Mouse (Mus musculus) bone marrow macrophage, adult 2 months (primary cell): Measurements from ENCODE around the gene Iqsec1. TPM values are rescaled to one million over a fixed set of nuclear protein-coding genes. Genes with fewer than 3 reads are reported as not detected.
"Not testable (repeated sequence)": the region's sequence is repeated elsewhere in the genome, so short reads cannot be mapped to it uniquely, and the experiment has no call there.

Experiments
- H3K27ac ChIP-seq: 2 replicates; pipeline ENCODE4 v1.5.1; 2012; ENCODE audit warnings: low read depth, low read length; ENCODE audit not compliant: insufficient read depth
- H3K4me1 ChIP-seq: 2 replicates; pipeline ENCODE4 v1.6.1; 2012; ENCODE audit warnings: low read length; ENCODE audit not compliant: control insufficient read depth, insufficient read depth
- H3K4me3 ChIP-seq: 2 replicates; pipeline ENCODE4 v1.5.1; 2012; ENCODE audit warnings: mild to moderate bottlenecking, low read length, moderate library complexity; ENCODE audit not compliant: insufficient read depth
- CTCF ChIP-seq: IDR thresholded peaks from 2 replicates; pipeline ENCODE4 v1.5.1; 2012; ENCODE audit warnings: low read depth, mild to moderate bottlenecking, low read length, moderate library complexity
- POLR2A ChIP-seq: IDR thresholded peaks from 2 replicates; pipeline ENCODE4 v1.6.1; 2012; ENCODE audit warnings: mild to moderate bottlenecking, low read depth, low read length, borderline replicate concordance
- polyA plus RNA-seq: library from polyadenylated mRNA; stranded (reverse); fragments of >200 nt; gene quantifications from 2 replicates; pipeline ENCODE4 v1.2.4, GENCODE M21; 2012; ENCODE audit not compliant: missing spikeins, insufficient read depth, insufficient read length

Iqsec1 gene
- polyA plus RNA-seq, 1 experiment = 38.2 TPM

DNA sequence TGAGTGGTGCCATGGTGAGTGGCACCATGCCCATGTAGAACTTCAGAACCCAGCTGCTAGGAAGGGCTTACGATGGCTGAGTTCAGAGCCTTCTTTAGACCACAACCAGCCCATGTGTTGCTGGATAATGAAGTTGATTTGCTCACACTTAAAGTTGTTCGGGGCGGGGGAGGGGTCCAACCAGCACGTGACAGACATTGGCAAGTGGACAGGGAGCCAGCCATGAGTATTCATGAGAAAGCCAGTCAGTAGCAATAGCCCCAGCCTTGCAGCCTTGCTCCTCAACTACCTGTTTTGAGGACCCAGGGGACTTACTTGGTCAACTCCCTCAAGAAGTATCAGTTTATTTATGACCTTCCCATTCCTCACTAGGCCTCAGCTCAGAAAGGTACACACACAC, 343.5 kb downstream of the Iqsec1 start:
- H3K4me3 ChIP-seq = no peak overlapping the region
- TF ChIP-seq CTCF (no peak), POLR2A (no peak)
- H3K4me1 ChIP-seq = no peaks in the 10 kb centered on the region
- no peak overlapping the region for H3K27ac ChIP-seq

DNA sequence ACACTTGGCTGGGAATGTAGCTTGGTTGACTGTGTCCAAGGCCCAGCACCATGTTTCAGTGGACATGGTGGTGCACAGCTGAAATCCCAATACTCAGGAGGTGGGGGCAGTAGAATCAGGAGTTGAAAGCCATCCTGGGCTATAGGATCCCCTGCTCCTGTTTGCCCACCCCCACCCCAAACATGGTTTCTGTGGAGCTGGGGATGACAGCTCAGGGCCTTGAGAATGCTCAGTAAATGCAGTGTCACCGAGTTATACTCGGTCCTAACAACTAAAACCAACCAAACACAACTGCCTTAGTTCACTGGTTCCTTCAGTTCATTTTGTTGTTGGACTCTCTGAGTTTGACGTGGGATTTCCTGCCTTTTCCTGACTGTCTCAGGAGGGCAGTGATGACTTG, 345.4 kb downstream of the Iqsec1 start:
- no peak overlapping the region for H3K27ac ChIP-seq
- no peak overlapping the region for H3K4me3 ChIP-seq
- no peaks in the 10 kb centered on the region for H3K4me1 ChIP-seq
- TF ChIP-seq CTCF (no peak), POLR2A (no peak)

DNA sequence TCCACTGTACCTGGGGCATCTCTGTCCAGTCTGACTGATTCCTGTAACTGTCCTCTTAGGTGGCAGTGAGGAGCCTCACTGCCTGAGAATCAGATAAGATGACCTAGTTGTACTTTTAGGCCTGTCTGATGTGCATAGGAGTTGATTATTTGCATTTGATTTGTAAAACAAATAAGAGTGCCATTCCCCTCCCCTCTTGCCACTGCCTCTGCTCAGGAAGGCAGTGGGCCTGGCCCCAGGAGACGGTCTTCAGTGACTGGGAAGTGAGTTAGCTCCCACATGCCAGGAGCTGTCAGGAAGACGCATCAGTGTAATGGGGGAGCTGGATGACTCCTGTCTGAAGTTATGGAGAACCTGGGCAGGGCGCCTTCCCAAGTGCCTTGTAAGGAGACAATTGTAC, 352.9 kb downstream of the Iqsec1 start:
- Histone ChIP-seq H3K4me1 (no peaks in the 10 kb centered on the region), H3K4me3 (no peak overlapping the region), H3K27ac (no peak overlapping the region)
- no peak for TF ChIP-seq CTCF
- no peak for TF ChIP-seq POLR2A

GRCm38 (mm10) chr6:90635081-90635480, 353.4 kb downstream of the Iqsec1 start:
- TF ChIP-seq CTCF (no peak), POLR2A (no peak)
- H3K27ac ChIP-seq = no peak overlapping the region
- no peaks in the 10 kb centered on the region for H3K4me1 ChIP-seq
- H3K4me3 ChIP-seq = no peak overlapping the region

DNA sequence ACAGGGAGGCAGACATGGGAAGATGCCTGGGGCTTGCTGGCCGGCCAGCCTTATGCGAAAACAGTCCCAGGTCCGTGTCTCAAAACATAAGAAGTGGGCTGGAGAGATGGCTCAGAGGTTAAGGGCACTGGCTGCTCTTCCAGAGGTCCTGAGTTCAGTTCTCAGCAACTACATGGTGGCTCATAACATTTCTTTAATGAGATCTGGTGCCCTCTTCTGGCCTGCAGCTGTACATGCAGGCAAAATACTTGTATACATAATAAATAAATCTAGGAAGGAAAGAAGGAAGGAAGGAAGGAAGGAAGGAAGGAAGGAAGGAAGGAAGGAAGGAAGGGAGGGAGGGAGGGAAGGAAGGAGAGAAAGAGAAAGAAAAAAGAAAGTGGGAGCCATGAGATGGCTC, 356.0 kb downstream of the Iqsec1 start:
- not testable (repeated sequence) for H3K27ac ChIP-seq, H3K4me1 ChIP-seq, H3K4me3 ChIP-seq
- TF ChIP-seq CTCF = peak; percentile 52

- H3K4me1 ChIP-seq = no peaks in the 10 kb centered on the region
- H3K27ac ChIP-seq = no peak overlapping the region
- no peak overlapping the region for H3K4me3 ChIP-seq
- no peak for TF ChIP-seq POLR2A
- TF ChIP-seq CTCF = no peak
Observed at GRCm38 (mm10) chr6:90630427-90630826, 358.1 kb downstream of the Iqsec1 start.

GRCm38 (mm10) chr6:90629506-90629905, 359.0 kb downstream of the Iqsec1 start:
- Histone ChIP-seq H3K4me3 (no peak overlapping the region), H3K4me1 (no peaks in the 10 kb centered on the region), H3K27ac (no peak overlapping the region)
- TF ChIP-seq POLR2A (no peak), CTCF (no peak)

- H3K27ac ChIP-seq = no peak overlapping the region
- TF ChIP-seq CTCF = no peak
- TF ChIP-seq POLR2A = no peak
- H3K4me3 ChIP-seq = no peak overlapping the region
- H3K4me1 ChIP-seq = no peaks in the 10 kb centered on the region
Observed at GRCm38 (mm10) chr6:90627556-90627955, 360.9 kb downstream of the Iqsec1 start.

GRCm38 (mm10) chr6:90625207-90625994, 363.1 kb downstream of the Iqsec1 start:
- no peak overlapping the region for H3K4me3 ChIP-seq
- no peak for TF ChIP-seq CTCF
- no peak for TF ChIP-seq POLR2A
- H3K4me1 ChIP-seq = no peaks in the 10 kb centered on the region
- no peak overlapping the region for H3K27ac ChIP-seq

DNA sequence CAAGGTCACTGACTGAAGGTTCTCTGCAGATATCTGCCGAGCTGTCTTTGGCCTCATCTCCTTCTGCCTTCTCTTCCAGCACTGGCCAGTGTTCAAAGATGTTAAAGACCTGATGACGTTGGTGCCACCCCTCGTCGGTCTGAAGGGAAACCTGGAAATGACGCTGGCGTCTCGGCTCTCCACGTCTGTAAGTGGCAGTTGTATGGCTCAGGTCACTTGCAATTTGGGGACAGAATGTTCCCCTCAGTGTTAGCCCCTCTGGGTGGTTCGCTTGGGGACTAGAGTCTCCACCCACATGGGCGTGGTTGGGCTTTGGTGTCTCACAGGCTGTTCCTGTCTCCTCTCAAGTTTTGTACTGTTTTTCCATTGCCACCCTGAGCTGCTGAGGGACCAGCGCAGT, 363.8 kb downstream of the Iqsec1 start:
- no peak overlapping the region for H3K27ac ChIP-seq
- no peak for TF ChIP-seq POLR2A
- TF ChIP-seq CTCF = no peak
- H3K4me3 ChIP-seq = no peak overlapping the region
- no peaks in the 10 kb centered on the region for H3K4me1 ChIP-seq
